Mouse (Mus musculus): ENCODE measurements at regions not wholly inside any gene's neighbourhood (a gene's known extent, or its start where the extent isn't known, plus 50 kb on each side); places are given as distances from the start of the nearest gene placed in this dataset.
A peak's percentile ranks its signal among the peaks of the same experiment; 100 is the strongest.

DNA sequence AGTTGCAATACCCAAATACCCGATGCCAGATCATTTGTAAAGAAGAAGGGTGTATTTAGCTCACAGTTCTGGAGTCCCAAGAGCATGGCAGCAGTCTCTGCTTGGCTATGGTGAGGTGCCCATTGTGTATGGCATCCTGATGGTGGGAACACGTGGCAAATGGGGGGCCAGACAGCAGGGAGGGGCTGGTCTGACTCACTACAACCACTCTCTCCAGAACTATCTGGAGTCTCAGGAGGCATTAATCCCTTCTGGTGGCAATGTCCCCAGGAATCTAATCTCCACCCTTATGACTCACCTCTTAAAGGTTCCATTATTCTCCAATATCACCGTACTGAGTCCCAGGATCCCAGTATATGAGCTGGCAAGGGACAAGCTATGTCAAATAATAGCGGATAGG, 229.5 kb upstream of the Serp2 start:
- no peak for DNase-seq

DNA sequence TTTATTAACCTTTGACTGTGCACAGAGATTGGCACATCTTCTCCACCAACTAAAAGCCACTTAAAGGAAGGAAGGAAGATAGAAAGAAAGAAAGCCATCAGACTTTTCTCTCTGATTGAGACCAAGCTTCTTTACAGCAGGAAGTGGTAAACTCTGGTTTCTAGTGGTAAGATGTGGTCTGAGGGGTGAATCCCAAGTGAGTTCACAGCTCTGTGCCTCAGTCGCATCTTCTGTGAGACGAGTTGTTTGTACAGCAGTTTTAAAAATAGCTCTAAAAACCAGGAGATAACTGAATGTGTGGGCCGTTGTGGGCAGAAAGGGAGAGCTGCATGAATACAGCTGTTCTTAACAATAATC, 224.8 kb upstream of the Serp2 start:
- no peak for DNase-seq

DNA sequence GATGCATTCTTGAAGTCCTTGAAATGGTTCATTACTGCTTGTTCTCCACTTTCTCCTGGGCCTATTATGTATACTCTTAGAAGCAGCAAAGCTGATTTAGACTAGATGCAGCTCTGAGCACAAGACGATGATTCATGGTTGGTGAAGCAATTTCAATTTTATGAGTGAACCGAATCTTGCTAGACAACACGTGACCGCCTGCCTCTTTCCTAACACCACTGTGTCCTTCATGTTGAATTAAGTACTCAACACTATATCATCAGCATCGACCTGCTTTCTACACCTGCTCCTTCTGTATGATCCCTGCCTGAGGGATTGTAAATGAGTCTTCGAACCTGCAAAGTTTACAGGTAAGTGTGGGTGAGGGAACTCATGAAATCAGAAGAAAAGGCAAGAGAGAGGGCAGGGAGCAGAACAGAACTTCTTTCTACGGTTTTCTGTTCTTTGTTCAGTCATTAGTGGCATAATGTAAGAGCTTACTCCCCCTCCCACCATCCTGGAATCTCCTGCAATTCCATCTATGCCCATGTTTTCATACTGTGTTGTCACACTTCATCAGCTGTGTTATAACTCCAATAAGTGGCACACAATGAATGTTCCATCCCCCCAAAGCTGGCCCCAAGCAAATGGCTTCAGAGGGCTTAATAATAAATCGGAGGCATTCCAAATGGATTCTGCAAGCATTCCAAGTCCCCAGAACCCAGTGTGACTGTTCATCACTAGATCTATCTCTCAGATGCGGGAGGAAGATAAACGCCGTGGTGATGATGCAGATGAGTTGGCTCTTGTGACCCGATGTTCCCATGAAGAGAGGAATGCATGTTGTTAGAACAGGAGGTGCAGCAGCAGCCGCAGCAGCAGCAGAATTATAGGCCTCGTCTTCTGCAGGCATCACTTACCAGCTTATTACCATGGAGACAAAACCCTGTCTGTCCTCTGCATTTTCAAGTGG, 224.2 kb upstream of the Serp2 start:
- DNase-seq, result no peak

DNA sequence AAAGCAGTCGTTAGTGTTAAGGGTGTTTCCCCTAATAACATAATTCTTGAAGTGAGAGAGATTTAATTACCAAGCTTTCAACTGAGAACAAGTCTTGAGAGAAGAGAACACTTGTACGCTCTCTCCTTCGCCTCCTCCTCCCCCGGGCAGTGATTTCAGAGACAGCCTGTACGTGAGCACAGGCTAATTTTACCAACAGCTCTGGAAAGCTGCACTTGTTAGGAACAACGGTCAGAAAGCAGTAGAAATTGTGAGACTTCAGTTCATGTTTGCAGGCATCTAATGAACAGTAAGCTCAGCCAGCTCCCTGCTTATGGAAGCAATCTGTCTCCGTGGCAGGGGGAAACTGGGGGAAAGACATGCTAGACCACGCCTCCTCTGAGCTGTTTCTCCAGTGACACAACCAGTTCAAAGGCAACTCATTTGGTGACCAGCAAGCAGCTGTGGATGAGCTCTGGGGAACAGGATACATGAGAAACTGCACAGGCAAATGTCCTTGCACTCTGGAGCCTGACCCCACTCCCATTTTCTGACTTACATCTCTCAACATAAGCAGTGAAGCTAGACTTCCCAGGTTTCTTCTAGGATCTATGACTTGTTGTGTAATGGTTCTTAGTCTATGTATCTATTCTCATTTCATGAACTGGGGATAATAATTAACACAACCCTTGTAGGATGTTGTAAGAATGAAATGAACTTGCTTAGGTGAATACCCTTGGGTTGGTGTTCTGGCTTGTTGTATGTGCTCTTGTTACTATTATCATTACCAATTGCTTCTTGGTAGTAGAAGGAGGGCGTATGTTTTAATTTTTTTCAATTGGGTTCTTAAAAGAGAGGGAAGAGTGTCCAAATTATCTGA, 222.1 kb upstream of the Serp2 start:
- DNase-seq, result peak; percentile 26 to 51

DNA sequence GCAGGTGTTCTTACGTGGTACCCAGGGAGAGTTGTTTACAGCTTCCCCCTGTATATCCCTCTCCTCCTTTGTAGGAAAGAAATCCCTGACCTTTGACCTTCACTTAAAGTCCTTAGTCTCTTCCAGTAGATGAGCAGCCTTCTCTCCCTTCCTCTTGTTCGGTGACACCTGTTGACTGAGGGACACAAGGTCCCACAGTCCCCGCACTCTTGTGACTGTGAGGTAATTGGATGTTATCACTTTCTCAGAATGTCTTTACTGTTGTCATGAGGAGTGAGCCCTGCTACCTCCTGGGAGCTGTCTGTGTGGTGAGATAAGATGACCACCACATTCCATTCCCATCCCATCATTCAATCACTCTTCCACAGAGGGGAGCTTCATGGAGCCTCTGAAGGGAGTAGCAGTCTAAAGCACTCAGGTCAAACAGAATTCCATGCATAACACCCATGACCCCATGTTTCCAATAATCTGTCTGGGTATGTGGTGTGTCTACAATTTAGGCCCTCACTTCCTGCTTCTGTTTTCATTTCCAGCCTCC, 218.8 kb upstream of the Serp2 start:
- DNase-seq, result no peak

DNA sequence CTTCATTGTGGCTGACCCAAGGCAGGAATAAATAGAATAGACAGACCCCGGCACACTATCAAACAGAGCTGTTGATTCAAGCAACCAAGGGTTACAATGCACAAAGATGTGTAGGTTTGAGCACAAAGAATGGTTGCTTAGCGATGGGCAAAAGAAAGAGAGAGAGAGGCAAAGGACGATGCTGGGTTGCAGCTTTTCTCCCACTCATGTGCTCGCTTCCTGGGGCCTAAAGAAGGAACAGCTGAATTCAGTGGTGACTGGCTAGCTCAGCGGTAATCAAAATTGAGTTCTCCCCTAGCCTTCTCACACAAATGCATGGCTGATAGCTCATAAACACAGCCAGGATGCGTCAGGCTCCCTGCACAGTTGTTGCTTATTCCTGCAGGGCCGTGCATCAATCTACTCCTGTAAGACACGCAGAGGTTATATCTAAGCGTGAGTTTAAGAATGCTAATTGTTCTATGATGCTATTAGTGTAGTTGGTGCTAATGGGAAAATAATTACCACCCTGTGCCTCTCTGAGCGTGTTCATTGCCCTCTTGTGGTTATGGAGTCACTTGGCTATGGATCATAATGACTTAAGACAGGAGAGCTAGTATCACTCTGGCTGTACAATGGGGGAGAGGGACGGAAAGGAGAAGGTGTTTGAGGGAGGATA, 216.2 kb upstream of the Serp2 start:
- no peak for DNase-seq

DNA sequence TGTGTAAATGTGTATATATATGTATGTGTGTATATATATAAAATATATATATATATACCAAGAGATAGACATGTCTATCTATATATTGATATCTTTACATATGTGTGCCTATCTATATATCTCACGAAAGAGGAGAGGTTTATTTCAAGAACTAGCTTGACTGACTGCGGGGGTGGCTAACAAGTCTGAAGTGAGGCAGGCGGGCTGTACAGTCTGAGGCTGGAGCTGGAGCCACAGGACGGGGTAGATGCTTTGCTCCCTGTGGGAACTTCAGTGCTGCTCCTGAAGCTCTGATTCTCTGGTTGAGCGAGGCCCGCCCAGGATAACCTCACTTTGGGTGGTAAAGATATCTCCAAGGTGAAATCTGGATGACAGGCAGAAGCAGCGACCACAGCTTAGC, 213.4 kb upstream of the Serp2 start:
- DNase-seq, result no peak

DNA sequence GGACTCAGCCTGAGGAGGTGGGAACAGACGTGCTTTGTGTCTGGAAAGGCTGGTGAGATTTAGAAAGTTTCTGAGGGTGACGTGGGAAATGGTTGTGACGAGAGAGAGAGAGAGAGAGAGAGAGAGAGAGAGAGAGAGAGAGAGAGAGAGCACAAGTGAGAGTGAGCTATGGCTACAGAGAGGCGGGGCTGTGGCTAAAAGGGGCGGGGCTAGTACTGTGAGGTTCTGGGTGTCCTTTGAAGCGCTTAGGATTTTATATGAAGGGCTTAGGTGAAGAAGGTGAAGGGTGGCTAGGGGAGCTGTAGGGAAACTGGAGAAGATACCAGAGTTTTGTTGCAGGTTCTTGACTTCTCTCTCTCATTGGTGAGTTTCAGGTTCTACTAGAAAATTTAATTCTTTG, 210.6 kb upstream of the Serp2 start:
- no peak for DNase-seq

DNA sequence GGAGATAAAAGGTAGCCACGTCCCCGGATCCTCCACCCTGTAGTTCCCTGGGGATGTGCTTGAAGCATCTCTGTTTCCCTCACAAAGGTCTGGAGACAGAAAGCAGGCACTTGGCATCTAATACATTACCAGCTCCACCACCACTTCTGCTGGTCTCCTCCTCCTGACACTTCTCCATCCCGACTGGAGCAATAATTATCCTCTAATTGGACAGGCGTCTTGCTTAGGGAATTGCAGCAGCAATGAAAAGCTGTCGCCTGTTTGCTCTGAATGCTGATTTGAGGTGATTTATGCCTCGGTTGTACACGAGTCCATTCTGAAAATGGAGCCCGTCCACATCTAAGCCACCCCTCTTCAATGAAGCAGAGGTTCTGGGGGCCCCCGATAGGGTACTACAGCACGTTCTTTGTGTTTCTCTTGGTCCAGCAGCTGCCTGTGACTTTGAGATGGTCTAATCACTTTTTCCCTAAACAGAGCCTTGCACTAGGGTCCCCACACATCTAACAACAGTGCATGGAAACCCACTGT, 209.6 kb upstream of the Serp2 start:
- DNase-seq, result no peak

DNA sequence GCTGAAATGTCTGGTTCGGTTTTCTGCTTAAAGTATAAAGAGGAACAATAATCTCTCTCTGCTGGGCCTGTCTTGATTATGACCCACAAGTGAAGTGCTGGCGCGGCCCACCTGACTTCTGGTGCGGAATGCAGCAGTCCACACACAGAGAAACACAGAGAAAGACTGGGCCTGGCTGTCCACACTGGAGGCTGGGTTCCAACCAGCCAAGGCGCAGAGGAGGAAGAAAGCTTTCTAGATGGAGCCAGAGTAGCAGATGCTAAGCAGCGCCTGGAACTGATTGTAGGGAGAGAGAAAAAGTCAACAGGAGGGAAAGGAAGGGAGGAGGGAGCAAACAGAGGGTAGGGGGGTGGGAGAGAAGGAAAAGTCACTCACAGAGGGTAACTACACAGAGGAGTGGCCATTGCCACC, 208.4 kb upstream of the Serp2 start:
- peak; percentile 39 to 50 for DNase-seq

DNA sequence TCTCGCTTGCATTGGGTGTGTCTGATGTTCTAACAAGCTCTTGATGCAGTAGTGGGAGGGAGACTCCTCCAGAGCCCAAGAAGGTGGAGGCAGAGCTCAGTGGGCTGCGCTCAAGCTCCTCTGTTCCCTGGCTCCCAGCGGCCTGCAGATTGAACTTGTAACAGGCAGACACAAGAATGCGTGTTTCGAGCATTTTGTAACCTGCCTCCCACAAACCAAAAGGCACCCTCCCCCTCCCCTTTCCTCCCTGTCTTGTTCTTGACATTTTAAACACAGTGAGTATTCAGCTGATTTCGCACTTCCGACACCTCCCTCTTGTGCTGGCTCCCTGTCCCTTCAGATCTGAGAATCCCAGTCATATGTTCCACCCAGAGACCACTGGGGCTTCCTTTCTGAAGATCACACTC, 207.7 kb upstream of the Serp2 start:
- DNase-seq, result peak; percentile 68 to 81

DNA sequence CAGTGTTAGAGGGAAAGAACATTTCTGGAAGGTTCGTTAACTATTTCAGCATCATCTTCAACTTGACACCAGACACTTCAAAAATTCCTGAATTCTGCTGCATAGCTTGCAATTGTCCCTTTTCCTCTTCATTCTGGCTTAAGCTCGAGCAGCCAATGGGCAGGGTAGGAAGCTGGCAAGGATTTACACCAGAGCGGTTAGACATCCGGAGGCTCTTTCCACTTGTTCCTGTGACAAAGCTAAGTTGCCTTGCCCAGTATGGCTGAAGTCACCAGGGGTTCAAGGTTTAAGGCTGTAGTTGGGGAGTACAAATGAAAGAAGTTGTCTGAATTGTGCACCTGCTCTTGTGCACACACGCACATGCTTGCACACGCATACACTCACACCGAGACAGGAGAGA, 206.8 kb upstream of the Serp2 start:
- no peak for DNase-seq

DNA sequence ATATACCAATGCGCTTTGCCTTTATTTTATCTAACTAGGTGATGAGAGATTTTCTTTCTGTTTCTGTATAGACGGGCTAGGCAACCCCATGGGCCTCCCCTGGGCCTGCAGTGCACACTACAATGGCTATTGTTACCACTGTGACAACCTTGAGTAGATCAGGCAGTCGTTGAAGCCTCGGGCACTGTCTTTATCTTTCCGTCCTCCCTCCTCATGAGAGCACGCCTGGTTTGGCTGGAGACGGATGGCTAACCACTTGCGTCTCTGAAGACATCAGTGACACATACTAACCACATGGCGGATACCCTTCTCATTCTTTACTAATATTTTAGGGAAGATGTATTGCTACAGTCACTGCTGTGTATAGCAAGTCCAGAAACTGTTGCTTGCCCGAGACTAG, 206.1 kb upstream of the Serp2 start:
- DNase-seq, result no peak

DNA sequence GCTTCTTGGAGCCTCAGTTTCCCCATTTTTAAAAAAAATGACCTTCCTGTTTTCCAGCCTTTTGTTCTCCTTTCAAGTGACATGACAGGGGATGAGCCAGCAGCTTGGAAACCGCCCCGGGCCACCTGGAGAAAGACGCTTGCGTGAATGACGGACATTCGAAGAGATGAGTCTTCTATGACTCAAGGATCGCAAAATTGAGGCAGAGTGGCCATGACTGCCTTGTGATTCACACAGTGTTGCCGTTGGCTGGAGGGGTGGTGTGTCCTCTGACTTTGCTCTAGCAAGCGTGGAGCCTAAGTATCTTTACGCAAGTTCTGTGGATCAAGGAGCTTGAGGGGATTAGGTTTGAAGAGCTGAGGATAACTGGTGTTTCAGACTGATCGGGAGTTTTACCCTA, 205.0 kb upstream of the Serp2 start:
- no peak for DNase-seq

DNA sequence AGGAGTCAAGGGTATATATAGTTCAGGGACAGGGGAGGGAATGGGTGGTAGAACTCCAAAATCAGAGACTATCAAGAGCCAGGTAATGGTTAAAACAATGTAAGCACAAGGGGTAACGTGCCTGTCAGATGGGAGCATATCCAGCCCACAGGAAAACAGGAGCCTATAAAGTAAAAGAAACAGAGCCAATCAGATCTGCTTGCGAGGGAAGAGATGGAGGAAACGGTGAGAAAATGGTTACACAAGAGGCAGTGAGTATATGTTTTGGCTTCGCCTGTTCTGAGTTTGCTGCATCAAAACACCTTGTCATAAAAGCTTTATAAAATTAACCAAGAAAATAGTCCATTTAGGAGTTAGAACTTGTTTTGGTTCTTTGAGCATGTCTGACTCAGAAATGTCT, 204.6 kb upstream of the Serp2 start:
- no peak for DNase-seq

DNA sequence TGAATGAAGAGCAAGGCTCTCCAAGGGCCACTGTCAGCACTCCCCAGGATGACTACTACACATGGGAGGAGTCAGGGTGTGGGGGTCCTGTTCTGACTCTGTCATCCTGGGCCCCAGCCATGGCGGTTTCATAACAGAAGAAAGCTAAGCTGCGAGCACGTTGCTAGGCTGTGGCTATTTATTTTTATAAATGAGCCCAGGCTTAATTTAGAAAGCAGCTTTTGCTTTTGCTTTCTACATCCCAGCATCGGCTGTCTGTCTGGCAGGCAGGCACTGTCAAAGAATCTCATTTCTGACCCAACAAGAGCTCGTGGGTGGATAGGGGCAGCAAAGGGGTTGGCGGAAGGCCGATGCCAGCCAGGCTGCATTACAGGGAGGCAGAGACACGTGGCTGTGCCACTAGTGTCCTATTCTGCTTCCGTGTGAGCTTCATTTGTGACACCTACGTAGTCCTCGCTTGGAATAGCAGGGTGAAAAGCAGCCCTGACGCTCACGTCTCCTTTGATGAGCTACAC, 203.9 kb upstream of the Serp2 start:
- DNase-seq, result peak in 1 of 2 experiments; percentile 29

DNA sequence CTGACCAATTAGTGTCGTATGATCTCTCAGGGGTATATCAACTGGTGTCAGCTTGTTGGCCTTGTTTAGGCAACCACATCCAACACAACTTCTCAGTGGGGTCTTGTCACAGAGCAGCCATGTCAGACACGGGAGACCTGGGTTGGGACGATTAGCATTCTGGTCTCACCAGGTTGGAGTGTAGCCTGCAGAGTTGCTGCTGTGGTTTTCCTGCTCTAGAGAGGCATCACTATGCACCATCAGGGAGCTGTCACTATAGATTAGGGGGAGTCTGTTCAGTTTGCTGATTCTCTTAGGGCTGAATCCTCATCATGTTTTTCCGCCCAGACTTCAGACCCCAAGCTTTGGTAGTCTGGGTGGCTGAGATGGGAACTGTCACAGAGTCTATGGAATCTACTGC, 202.7 kb upstream of the Serp2 start:
- no peak for DNase-seq

DNA sequence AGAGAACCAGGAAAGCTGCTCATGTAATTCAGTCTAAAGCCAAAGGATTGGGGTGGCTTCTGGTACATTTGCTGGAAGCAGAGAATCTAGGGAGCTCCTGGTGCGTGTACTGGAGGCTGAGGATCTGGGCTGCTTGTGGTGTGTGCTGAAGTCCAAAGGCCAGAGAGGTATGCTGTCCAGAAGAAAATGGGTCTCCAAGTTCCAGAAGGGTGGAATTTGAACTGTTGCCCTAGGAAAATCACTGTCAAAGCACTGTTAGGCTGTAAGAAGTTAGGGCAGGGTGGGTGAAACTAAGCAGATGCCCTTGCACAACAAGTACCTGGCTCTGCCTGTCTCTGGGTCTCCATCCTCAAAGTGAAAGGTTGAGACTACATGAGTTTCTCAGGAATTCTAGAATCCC, 201.9 kb upstream of the Serp2 start:
- no peak for DNase-seq

DNA sequence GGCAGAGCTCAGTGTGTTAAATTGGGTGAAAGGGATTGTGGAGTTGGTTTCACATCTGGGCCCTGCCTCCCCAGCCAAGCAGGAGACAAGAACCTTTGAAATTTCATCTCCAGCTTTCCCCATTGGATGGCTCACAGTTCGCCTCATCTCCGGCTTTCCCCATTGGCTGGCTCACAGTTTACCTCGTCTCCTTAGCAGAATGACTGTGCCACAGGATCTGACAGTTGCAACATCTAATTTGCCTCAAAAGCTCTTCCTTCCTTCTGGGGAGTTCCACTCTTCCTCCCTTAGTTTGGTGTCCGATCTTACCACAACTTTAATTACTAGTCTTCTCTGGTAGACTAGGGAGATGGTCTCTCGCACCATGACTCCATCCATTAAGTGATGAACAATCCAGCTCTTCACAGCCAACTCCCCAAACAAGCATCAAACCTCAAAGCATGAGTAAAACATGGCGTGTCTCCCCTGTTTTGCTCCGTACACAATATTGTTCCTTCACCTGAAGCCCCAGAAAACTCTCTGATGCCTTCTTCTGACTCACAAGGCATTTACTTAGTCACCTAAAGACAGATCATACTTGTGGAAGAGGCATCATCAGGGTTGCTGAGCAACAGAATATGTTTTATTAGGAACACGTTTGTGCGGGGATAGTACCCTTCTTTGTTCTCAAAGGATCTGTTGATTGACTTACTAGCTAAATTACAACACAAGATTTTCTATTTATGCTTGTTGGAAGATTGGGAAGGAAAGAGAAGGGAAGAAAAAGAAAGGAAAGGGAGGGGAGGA, 199.1 kb upstream of the Serp2 start:
- DNase-seq, result no peak

DNA sequence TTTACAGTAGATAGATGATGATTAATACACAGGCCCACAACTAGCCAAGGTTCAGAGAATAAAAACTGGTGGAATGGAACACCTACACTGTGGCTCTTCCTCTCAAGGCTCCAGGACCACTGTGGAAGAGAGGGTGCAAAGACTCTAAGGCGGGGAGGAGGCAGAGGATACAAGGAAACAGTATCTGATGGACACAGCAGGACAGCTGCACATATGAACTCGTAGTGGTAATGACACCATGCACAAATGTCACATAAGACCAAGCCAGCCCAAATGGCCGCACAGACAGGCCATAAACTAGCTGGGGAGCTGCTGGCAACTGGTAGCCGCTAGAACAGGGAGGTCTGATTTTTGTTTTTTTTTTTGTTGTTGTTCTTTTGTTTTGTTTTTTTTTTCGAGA, 197.0 kb upstream of the Serp2 start:
- no peak for DNase-seq

DNA sequence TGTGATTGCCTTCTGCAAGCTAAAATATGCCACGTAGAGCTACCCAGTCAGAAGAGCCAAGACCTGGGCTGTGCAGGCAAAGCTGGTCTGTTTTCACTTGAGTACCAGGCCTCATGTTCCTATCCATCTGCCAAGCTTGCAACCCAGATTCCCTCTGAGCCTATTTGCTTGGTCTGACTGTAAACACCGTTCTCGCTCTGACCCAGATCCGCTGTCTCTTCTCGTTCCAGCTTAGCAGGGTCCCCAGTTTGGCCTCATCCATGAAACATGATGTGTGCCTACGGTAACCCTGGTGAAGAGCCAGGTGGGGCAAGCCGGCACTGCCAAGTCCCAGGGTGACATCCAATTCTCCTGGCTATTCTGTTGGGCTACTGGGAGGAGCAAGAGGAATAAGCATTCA, 192.5 kb upstream of the Serp2 start:
- no peak for DNase-seq

DNA sequence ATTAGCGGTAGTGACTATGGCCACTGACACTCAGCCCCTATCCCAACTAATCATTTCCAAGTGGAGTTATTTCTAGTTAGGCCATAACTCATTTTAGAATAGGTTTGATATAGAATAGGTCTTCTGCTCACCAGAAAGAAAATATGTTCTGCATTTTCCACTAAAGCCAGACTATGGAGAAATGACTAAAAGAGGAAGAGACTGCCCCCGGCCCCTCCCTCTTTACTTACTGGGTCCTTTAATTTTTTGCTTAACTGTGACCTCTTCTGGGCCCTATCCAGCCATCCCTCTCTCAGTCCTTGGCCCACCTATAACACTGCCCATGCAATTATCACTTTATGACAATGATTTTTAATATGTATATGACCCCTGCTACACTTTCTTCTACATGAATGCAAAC, 192.0 kb upstream of the Serp2 start:
- no peak for DNase-seq

Measured in kidney, postnatal 4 days (tissue).